Mouse (Mus musculus) limb, embryonic 11.5 days (tissue): Measurements from ENCODE around the gene Galm. TPM values are rescaled to one million over a fixed set of nuclear protein-coding genes. Genes with fewer than 3 reads are reported as not detected.

Source experiments
- ATAC-seq: fragments of 200-750 bp; cut with Nextera tagmentation; 2 replicates; pipeline ENCODE4 v1.8.0; 2017; ENCODE audit warnings: low read depth; ENCODE audit not compliant: insufficient number of reproducible peaks, low FRiP score, low TSS enrichment
- DNase-seq: peaks from one replicate; pipeline ENCODE4 v3.0.0-alpha.2; 2015; ENCODE audit warnings: low spot score
- H3K27ac ChIP-seq: fragments of 300-500 bp; sonication (generic); replicated peaks from 2 replicates; pipeline ENCODE4 v1.5.1; 2014; ENCODE audit warnings: low read depth, mild to moderate bottlenecking, low read length
- H3K27me3 ChIP-seq: fragments of 300-500 bp; sonication (generic); 2 replicates; pipeline ENCODE4 v1.6.1; 2014; ENCODE audit warnings: mild to moderate bottlenecking, low read length, mixed read lengths; ENCODE audit not compliant: control insufficient read depth, insufficient read depth
- H3K36me3 ChIP-seq: fragments of 300-500 bp; sonication (generic); 2 replicates; pipeline ENCODE4 v1.6.1; 2014; ENCODE audit warnings: mild to moderate bottlenecking, low read length, moderate library complexity, mixed read lengths; ENCODE audit not compliant: control insufficient read depth, insufficient read depth
- H3K4me1 ChIP-seq: fragments of 300-500 bp; sonication (generic); 2 replicates; pipeline ENCODE4 v1.6.1; 2014; ENCODE audit warnings: low read length, mixed read lengths; ENCODE audit not compliant: control insufficient read depth, insufficient read depth
- H3K4me2 ChIP-seq: fragments of 300-500 bp; sonication (generic); 2 replicates; pipeline ENCODE4 v1.6.1; 2014; ENCODE audit warnings: low read depth, mild to moderate bottlenecking, moderate library complexity; ENCODE audit not compliant: severe bottlenecking
- H3K4me3 ChIP-seq: fragments of 300-500 bp; sonication (generic); 2 replicates; pipeline ENCODE4 v1.5.1; 2014; ENCODE audit warnings: low read depth, low read length
- H3K9ac ChIP-seq: fragments of 300-500 bp; sonication (generic); 2 replicates; pipeline ENCODE4 v1.6.1; 2014; ENCODE audit warnings: mild to moderate bottlenecking, low read length
- H3K9me3 ChIP-seq: fragments of 300-500 bp; sonication (generic); 2 replicates; pipeline ENCODE4 v1.6.1; 2016; ENCODE audit warnings: low read length; ENCODE audit not compliant: control insufficient read depth
- WGBS: fragments of 180-500 bp; shearing (Covaris S2); extraction: QIAGEN DNeasy Blood & Tissue Kit; methylation state at CpG from one replicate; pipeline ENCODE4 v1.1.7; 2014; 5-methylcytosine and 5-hydroxymethylcytosine counted together
- polyA plus RNA-seq: library from polyadenylated mRNA; unstranded; fragments of >200 nt; fragmentation: Nextera tagmentation; extraction: Ambion mirVana; gene quantifications from 2 replicates; pipeline ENCODE4 v1.2.1, GENCODE M21; 2014

The Galm gene
- polyA plus RNA-seq, 1 experiment from 2014 or later, result 14.7 TPM

- Histone ChIP-seq H3K9ac (no peak overlapping the region), H3K4me2 (no peak overlapping the region), H3K4me3 (no peak overlapping the region), H3K27ac (no peak overlapping the region), H3K4me1 (no peaks in the 10 kb centered on the region), H3K27me3 (no peaks in the 10 kb centered on the region), H3K36me3 (no peaks in the 10 kb centered on the region), H3K9me3 (no peaks in the 10 kb centered on the region)
- 90% methylated on average over 3 of the region's 3 CpGs for WGBS
- no peak for ATAC-seq
- no peak for DNase-seq
These were observed 6.9 kb upstream of the Galm start for GRCm38 (mm10) chr17:80120396-80120795.

DNA sequence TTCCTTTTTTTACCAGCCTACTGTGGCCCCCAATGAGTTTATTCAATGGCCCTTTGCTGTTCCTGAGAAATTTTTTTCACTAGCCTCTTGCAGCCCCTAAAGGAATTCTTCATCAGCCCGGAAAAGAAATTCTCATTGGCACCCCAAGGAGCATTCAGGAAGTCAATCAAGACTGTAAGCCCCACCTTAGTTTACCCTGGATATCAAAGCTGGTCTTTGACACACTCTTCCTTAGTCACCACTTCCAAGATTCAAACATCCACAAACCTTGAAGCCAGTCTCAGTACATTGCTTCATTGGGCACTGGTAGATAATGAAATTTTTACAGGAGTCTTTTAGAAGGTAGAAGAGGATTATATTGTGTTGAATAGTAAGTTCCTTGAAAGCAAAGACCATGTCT is 5.4 kb upstream of the Galm start:
- Histone ChIP-seq H3K4me3 (no peak overlapping the region), H3K36me3 (no peaks in the 10 kb centered on the region), H3K4me2 (no peak overlapping the region), H3K27me3 (no peaks in the 10 kb centered on the region), H3K9me3 (no peaks in the 10 kb centered on the region), H3K4me1 (no peaks in the 10 kb centered on the region), H3K27ac (no peak overlapping the region), H3K9ac (no peak overlapping the region)
- DNase-seq (no peak), ATAC-seq (no peak)
- WGBS, result 56% methylated on average over 1 of the region's 1 CpGs

GRCm38 (mm10) chr17:80124985-80125750 is 2.1 kb upstream of the Galm start:
- Histone ChIP-seq H3K9ac (no peak overlapping the region), H3K4me3 (no peak overlapping the region), H3K27me3 (no peaks in the 10 kb centered on the region), H3K4me2 (no peak overlapping the region), H3K9me3 (no peaks in the 10 kb centered on the region), H3K36me3 (no peaks in the 10 kb centered on the region), H3K27ac (no peak overlapping the region), H3K4me1 (no peaks in the 10 kb centered on the region)
- ATAC-seq (no peak), DNase-seq (no peak)
- 79% methylated on average over 5 of the region's 5 CpGs for WGBS

- Histone ChIP-seq H3K27ac (no peak overlapping the region), H3K9ac (no peak overlapping the region), H3K4me2 (no peak overlapping the region), H3K4me3 (no peak overlapping the region), H3K9me3 (no peaks in the 10 kb centered on the region), H3K4me1 (no peaks in the 10 kb centered on the region), H3K36me3 (no peaks in the 10 kb centered on the region), H3K27me3 (no peaks in the 10 kb centered on the region)
- ATAC-seq (no peak), DNase-seq (no peak)
- 91% methylated on average over 6 of the region's 6 CpGs for WGBS
These were observed 1.1 kb upstream of the Galm start for GRCm38 (mm10) chr17:80126166-80126565.

DNA sequence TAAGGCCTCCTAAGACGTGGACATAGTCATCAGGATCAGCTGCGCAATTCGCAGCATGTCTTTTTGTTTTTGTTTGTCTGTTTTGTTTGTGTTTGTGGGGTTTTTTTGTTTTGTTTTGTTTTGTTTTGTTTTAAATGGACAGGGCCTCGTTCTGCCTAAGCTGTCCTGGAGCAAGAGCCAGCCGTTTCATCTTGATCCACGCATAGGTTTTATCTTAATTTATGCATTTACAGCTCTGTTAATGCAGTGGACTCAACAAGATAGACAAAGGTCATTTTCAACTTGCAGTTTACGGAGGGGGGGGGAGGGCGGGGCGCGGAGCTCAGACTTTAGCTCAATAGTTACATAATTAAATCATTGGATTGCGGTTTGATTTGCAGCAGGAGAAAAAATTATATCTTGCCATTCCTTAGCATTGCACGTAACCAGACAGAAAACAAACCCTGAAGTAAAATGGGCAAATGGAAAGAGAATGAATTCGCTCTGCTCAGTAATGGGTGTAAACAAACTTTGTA is 1.3 kb downstream of the Galm start:
- Histone ChIP-seq H3K4me2 (peak overlapping the region; percentile 51), H3K4me1 (no peaks in the 10 kb centered on the region), H3K9me3 (no peaks in the 10 kb centered on the region), H3K36me3 (no peaks in the 10 kb centered on the region), H3K27ac (no peak overlapping the region), H3K27me3 (no peaks in the 10 kb centered on the region), H3K4me3 (no peak overlapping the region), H3K9ac (no peak overlapping the region)
- 85% methylated on average over 13 of the region's 13 CpGs for WGBS
- DNase-seq, result no peak
- ATAC-seq, result no peak

- no peaks in the 10 kb centered on the region for H3K36me3 ChIP-seq
- no peak overlapping the region for H3K4me2 ChIP-seq
- WGBS, result 80% methylated on average over 4 of the region's 4 CpGs
- H3K9ac ChIP-seq, result no peak overlapping the region
- H3K4me3 ChIP-seq, result no peak overlapping the region
- H3K27ac ChIP-seq, result no peak overlapping the region
- H3K4me1 ChIP-seq, result no peaks in the 10 kb centered on the region
- DNase-seq (no peak), ATAC-seq (no peak)
- no peaks in the 10 kb centered on the region for H3K9me3 ChIP-seq
- H3K27me3 ChIP-seq, result no peaks in the 10 kb centered on the region
These were observed 2.1 kb downstream of the Galm start for GRCm38 (mm10) chr17:80129387-80129786.

GRCm38 (mm10) chr17:80130718-80131430 is 3.6 kb downstream of the Galm start:
- Histone ChIP-seq H3K27me3 (no peaks in the 10 kb centered on the region), H3K9ac (no peak overlapping the region), H3K4me1 (no peaks in the 10 kb centered on the region), H3K4me3 (no peak overlapping the region), H3K27ac (no peak overlapping the region), H3K9me3 (no peaks in the 10 kb centered on the region), H3K4me2 (no peak overlapping the region), H3K36me3 (no peaks in the 10 kb centered on the region)
- no peak for DNase-seq
- ATAC-seq, result no peak
- 82% methylated on average over 9 of the region's 9 CpGs for WGBS

DNA sequence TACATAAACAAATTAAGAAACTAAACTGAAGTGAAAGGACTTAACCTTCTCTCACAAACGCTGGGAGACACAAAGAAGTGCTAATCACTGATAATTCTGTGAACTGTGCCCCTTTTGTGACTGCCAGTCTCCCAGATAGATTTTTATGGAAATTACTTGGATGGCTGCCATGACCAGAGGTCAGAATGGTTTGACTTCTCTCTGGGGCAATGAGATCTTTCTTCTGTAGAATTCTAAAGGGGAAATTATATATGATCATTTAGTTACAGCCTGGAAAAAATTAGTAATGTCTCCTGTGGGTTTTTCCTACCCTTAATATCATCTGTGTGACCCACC is 4.1 kb downstream of the Galm start:
- ATAC-seq, result no peak
- Histone ChIP-seq H3K27ac (no peak overlapping the region), H3K4me1 (no peaks in the 10 kb centered on the region), H3K9me3 (no peaks in the 10 kb centered on the region), H3K36me3 (no peaks in the 10 kb centered on the region), H3K4me2 (no peak overlapping the region), H3K9ac (no peak overlapping the region), H3K27me3 (no peaks in the 10 kb centered on the region), H3K4me3 (no peak overlapping the region)
- WGBS, result 74% methylated on average over 1 of the region's 1 CpGs
- no peak for DNase-seq
